Mouse (Mus musculus) CH12.LX (cell line): ENCODE data around the gene Ern1.

ENCODE experiments used
- CHD2 ChIP-seq: IDR thresholded peaks from 2 replicates; pipeline ENCODE4 v1.6.1; 2011; ENCODE audit warnings: low read length, improper control_type of control experiment
- CTCF ChIP-seq, 2 experiments: IDR thresholded peaks in 1 of 2; conservative IDR thresholded peaks in 1 of 2; 2 replicates each; pipeline ENCODE4 v1.5.1; 2011 to 2012; ENCODE audit warnings: low read depth in 2 of 2, low read length in 2 of 2, improper control_type of control experiment in 1 of 2, inconsistent platforms in 1 of 2, mild to moderate bottlenecking in 1 of 2, moderate library complexity in 1 of 2
- POLR2A ChIP-seq: IDR thresholded peaks from 2 replicates; pipeline ENCODE4 v1.6.1; 2011; ENCODE audit warnings: low read depth, mild to moderate bottlenecking, improper control_type of control experiment, low read length
- USF2 ChIP-seq: conservative IDR thresholded peaks from 2 replicates; pipeline ENCODE4 v1.6.1; 2011; ENCODE audit warnings: low read depth, low read length, improper control_type of control experiment

- TF ChIP-seq USF2: no peak
- no peak for TF ChIP-seq POLR2A
- TF ChIP-seq CTCF (conservative IDR thresholded peaks at IDR 0.05 in 1 of 2, IDR thresholded peaks at IDR 0.05 in 1 of 2; ENCODE audit: low read depth in 2 of 2, low read length in 2 of 2): no peak
- TF ChIP-seq CHD2: no peak
Measured at GRCm38 (mm10) chr11:106485611-106486010, 2.0 kb downstream of the Ern1 start.
